Mouse (Mus musculus): ENCODE measurements around the gene Mthfd1l.

Mthfd1l gene

GRCm38 (mm10) chr10:3976623-3977010 lies 3.7 kb downstream of the Mthfd1l start:
- DNase-seq (ENCODE audit: low spot score in 2 of 2) = no peak

GRCm38 (mm10) chr10:3978326-3978725 lies 5.4 kb downstream of the Mthfd1l start:
- DNase-seq (ENCODE audit: low spot score in 2 of 2) = no peak

- no peak for DNase-seq (ENCODE audit: low spot score in 2 of 2)
Observed at GRCm38 (mm10) chr10:3978792-3979488, 6.0 kb downstream of the Mthfd1l start.

GRCm38 (mm10) chr10:3980231-3980630 lies 7.3 kb downstream of the Mthfd1l start:
- no peak for DNase-seq (ENCODE audit: low spot score in 2 of 2)

- no peak for DNase-seq (ENCODE audit: low spot score in 2 of 2)
Observed at GRCm38 (mm10) chr10:3990295-3990883, 17.5 kb downstream of the Mthfd1l start.

- DNase-seq (ENCODE audit: low spot score in 2 of 2) = no peak
Observed at GRCm38 (mm10) chr10:3993365-3994102, 20.6 kb downstream of the Mthfd1l start.

GRCm38 (mm10) chr10:3995277-3995676 lies 22.4 kb downstream of the Mthfd1l start:
- DNase-seq (ENCODE audit: low spot score in 2 of 2) = no peak

GRCm38 (mm10) chr10:3996170-3996876 lies 23.4 kb downstream of the Mthfd1l start:
- DNase-seq (ENCODE audit: low spot score in 2 of 2) = peak; percentile 35 to 63

GRCm38 (mm10) chr10:3997851-3998426 lies 25.0 kb downstream of the Mthfd1l start:
- no peak for DNase-seq (ENCODE audit: low spot score in 2 of 2)

GRCm38 (mm10) chr10:4002711-4003110 lies 29.8 kb downstream of the Mthfd1l start:
- DNase-seq (ENCODE audit: low spot score in 2 of 2) = no peak

- DNase-seq (ENCODE audit: low spot score in 2 of 2) = no peak
Observed at GRCm38 (mm10) chr10:4005191-4005590, 32.3 kb downstream of the Mthfd1l start.

- no peak for DNase-seq (ENCODE audit: low spot score in 2 of 2)
Observed at GRCm38 (mm10) chr10:4006296-4007015, 33.5 kb downstream of the Mthfd1l start.

- DNase-seq (ENCODE audit: low spot score in 2 of 2) = no peak
Observed at GRCm38 (mm10) chr10:4022628-4023303, 49.8 kb downstream of the Mthfd1l start.

- DNase-seq (ENCODE audit: low spot score in 2 of 2) = no peak
Observed at GRCm38 (mm10) chr10:4026616-4027015, 53.7 kb downstream of the Mthfd1l start.

- no peak for DNase-seq (ENCODE audit: low spot score in 2 of 2)
Observed at GRCm38 (mm10) chr10:4027466-4027865, 54.5 kb downstream of the Mthfd1l start.

- no peak for DNase-seq (ENCODE audit: low spot score in 2 of 2)
Observed at GRCm38 (mm10) chr10:4028851-4029442, 56.0 kb downstream of the Mthfd1l start.

- no peak for DNase-seq (ENCODE audit: low spot score in 2 of 2)
Observed at GRCm38 (mm10) chr10:4033761-4034160, 60.8 kb downstream of the Mthfd1l start.

- no peak for DNase-seq (ENCODE audit: low spot score in 2 of 2)
Observed at GRCm38 (mm10) chr10:4036476-4036875, 63.6 kb downstream of the Mthfd1l start.

GRCm38 (mm10) chr10:4037066-4037465 lies 64.1 kb downstream of the Mthfd1l start:
- DNase-seq (ENCODE audit: low spot score in 2 of 2) = no peak

- DNase-seq (ENCODE audit: low spot score in 2 of 2) = no peak
Observed at GRCm38 (mm10) chr10:4038576-4038975, 65.7 kb downstream of the Mthfd1l start.

All from frontal cortex, postnatal 10 days (tissue).